Mouse (Mus musculus) thymus, adult 18-20 months (tissue): ENCODE results near the gene Selenoh.

Source experiments
- DNase-seq, 2 experiments: peaks; one replicate each; pipeline ENCODE4 v3.0.0; 2022; ENCODE audit warnings: mixed read lengths in 2 of 2

Selenoh gene

GRCm38 (mm10) chr2:84626366-84626975 is 44.1 kb downstream of the Selenoh start:
- no peak for DNase-seq

DNA sequence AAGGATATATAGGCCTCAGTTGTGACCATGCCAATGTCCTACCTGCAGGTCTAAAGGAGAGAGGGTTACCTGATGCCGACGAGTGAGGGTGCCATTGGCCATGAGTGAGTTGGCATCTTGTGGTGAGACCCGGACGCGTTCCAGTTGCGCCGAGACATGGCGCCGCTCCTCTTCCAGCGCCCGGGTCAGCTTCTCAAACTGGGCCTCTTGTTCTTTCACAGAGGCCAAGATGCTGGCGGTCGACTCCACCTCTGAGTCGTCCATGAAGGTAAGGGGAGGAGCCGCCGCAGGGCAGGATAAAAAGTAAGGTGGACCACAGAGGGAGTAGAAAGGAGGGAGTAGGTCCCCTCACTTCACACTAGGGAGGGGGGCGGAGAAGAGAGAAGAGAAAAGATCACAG is 46.4 kb downstream of the Selenoh start:
- no peak for DNase-seq

GRCm38 (mm10) chr2:84623428-84624119 is 47.0 kb downstream of the Selenoh start:
- no peak for DNase-seq

- no peak for DNase-seq
Observed at GRCm38 (mm10) chr2:84622668-84623067, 47.9 kb downstream of the Selenoh start.

GRCm38 (mm10) chr2:84619646-84620340 is 50.8 kb downstream of the Selenoh start:
- no peak for DNase-seq
